Mouse (Mus musculus) splenic B cell, adult 2 months (primary cell): Measurements from ENCODE around the gene Actbl2.

ENCODE experiments used
- DNase-seq: peaks from one replicate; pipeline ENCODE4 v3.0.0-alpha.2; 2011; ENCODE audit warnings: low read depth, low spot score
- H3K27me3 ChIP-seq: 2 replicates; pipeline ENCODE4 v1.6.1; 2012; ENCODE audit warnings: mild to moderate bottlenecking, low read length, moderate library complexity, mixed read lengths; ENCODE audit not compliant: control insufficient read depth, poor library complexity, insufficient read depth, severe bottlenecking
- H3K36me3 ChIP-seq: 2 replicates; pipeline ENCODE4 v1.6.1; 2012; ENCODE audit warnings: mild to moderate bottlenecking, low read length, moderate library complexity, mixed read lengths; ENCODE audit not compliant: control insufficient read depth, poor library complexity, insufficient read depth, severe bottlenecking

The Actbl2 gene

DNA sequence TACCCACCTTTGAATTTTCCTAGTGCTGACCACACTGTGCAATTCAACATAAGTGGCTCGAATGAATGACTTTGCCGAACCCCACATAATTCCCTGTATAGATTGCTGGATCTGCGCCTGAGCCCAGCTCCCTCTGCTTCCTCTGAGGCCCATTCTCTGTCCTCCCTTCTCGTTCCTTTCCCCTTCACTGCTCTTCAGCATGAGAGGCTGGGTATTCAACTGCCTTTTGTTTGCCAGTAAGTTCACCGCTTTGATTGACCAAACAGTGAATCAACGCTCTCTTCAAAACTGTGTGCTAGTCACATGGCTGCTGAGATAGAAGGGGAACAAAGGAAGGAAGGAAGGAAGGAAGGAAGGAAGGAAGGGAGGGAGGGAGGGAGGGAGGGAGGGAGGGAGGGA, 4.3 kb downstream of the Actbl2 start:
- no peak for DNase-seq
- Histone ChIP-seq H3K27me3 (no peaks in the 10 kb centered on the region), H3K36me3 (no peaks in the 10 kb centered on the region)

DNA sequence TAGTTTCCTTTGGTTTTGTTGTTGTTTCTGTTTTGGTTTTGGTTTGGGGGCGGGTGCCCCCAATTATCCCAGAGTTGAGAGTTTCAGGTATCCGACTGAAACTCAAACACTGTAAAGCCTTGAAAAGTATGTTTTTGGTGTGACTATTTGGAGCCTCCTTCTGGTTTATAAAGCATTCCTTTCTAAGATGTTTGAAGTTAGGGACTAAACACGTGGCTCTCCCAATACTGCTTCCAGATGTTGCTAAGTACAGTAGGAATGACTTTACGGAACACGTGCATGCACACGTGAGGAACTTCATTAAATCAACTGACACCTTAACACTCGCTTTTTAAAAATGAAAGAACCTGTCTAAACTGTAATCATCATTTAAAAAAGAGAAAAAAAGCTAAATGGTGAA, 4.9 kb downstream of the Actbl2 start:
- Histone ChIP-seq H3K27me3 (no peaks in the 10 kb centered on the region), H3K36me3 (no peaks in the 10 kb centered on the region)
- DNase-seq: no peak

DNA sequence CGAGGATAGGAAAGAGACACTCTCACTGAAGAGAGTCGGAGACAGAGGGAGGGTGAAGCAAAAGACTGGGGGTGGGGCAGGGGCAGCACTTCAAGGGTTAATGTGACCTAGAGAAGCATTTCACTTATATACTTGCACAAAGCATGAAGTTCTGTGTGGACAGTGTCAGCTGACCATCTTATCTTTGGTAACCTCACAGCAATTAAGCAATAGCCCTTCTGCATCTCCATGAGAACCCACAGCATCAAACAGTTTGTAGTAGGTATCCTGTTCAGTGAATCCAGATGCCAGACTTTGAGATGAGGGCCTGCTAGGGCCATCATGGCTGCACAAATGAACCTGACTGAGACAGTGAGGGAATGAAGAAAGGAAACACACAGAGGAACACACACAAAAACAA, 8.4 kb downstream of the Actbl2 start:
- DNase-seq: no peak
- Histone ChIP-seq H3K27me3 (no peaks in the 10 kb centered on the region), H3K36me3 (no peaks in the 10 kb centered on the region)

DNA sequence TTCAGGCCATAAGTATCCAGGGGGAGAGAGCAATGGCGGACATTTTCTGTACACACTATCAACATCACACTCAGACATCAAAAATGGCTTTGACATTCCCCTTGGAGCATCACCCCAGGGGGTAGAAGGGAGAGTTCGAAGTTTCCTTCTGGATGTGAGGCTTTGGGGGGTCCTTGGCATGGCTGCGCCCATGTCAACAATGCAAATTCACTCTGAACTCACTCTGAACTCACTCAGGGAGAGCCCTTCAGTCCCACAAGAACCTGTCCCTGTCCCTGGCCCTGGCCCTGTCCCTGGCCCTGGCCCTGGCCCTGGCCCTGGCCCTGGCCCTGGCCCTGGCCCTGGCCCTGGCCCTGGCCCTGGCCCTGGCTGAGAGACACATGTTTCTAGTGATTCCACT, 8.9 kb downstream of the Actbl2 start:
- Histone ChIP-seq H3K27me3 (no peaks in the 10 kb centered on the region), H3K36me3 (no peaks in the 10 kb centered on the region)
- no peak for DNase-seq

DNA sequence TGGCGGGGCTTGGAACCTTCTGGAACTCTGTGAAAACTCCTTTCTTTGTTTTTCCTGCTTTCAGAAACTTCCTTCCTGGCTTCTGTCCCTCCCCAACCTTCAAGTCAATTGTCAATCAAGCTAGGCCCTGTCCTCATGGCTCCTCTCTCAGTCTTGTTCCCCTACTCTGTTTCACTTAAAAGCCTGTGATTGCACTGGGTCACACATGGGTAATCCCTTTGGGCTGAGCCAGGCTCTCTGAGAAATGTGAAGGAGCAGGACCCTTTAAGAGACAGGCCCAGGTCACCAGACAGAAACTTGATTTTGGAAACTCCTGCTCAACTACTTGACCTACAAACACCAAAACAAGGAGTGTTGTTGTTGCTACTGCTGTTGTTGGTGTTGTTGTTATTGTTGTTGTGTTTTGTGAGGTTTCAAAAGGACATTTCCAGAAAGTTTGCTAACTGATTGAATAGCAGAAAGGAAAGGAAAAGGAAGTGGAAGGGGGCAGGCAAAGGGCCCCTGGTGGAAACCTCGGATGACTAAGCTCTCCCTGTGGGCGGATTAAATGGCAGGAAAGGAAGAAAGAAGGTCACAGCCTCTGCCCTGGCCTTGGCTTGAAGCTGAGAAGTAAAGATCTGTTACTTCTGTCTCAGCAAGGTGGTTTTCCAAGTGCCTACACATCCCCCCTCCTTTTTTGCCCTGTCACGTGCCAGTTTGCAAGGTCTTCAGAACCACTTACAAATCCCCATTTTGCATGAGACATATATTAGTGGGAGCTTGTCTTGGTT, 10.6 kb downstream of the Actbl2 start:
- H3K36me3 ChIP-seq: no peaks in the 10 kb centered on the region
- no peak for DNase-seq
- no peaks in the 10 kb centered on the region for H3K27me3 ChIP-seq

DNA sequence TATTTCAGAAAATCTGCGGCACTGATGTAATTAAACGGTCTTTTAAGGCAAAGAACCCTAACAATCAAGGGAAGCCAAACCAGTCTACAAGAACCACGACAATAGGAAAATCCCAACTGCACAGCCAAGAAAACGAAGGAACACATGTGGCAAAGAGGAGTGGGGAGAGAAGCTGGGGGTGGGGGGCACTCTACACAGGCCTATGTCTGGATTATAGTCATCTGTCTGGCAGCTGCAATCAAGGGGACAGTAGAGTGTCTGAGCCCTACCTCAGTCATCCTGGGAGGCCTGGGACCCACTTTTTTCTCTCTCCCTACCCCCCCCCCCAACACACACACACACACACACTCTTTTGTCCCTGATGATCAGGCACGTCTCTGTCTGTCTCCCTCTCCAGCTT, 12.0 kb downstream of the Actbl2 start:
- Histone ChIP-seq H3K36me3 (no peaks in the 10 kb centered on the region), H3K27me3 (no peaks in the 10 kb centered on the region)
- DNase-seq: no peak

DNA sequence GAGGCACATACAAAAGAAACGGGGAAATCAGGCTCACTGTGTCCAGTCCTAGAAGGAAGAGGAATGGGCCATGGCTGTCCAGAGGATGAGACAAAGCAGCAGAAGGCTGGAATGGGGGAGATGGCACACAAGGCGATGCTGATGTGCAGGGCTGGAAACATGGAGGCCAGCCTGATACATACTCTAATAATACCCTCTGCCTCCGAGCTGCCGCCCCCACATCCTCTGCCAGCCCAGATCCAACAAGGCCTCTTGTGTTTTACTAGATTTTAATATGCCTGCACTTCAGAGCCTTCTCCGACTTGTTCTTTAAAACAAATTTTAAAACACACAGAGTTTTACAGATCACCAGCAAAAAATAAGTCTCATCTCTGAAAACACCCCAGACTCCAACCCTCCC, 14.2 kb downstream of the Actbl2 start:
- DNase-seq: no peak
- no peaks in the 10 kb centered on the region for H3K36me3 ChIP-seq
- H3K27me3 ChIP-seq: no peaks in the 10 kb centered on the region

DNA sequence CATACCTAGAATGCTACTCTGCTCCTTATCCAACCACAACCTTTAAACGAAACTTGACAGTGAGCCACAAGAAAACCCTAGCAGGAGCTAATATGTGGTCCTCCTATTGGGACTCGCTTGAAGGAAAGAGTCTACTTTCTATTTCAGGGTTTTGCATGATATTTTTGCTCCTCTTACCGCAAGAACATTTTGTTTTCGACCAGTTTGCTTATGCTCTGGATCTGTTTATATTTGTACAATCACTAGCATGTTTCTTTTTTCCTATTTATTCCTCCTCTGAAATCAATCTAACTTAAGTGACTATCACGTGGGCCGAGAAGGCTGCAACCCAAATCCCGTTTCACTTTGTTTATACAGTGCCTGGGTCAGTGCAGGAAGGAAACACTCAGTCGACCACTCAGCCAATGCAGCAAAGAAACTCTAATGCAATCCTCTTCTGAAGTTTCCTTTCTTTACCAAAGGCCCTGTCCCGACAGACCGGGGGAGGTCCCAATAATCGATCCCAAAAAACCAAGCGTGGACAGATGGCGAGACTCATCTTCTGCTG, 15.0 kb downstream of the Actbl2 start:
- Histone ChIP-seq H3K27me3 (no peaks in the 10 kb centered on the region), H3K36me3 (no peaks in the 10 kb centered on the region)
- no peak for DNase-seq

DNA sequence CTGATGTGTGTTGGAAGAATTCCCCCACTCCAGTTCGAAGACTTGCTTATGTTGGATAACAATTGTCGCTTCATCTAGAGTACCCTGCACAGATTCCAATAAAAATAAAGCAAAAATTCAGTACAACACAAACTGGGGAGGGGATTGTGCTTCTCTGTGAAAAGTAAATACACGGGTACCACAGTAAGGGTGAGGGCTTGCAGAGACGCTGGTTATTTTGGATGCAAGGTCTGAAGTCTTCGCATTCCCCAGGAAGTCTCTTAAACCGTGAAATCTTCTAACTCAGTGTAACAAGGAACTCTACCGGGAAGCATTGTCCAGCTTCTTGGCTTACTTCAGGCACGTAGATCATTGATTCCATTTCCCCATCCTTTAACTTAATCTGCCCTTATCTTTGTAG, 17.1 kb downstream of the Actbl2 start:
- Histone ChIP-seq H3K27me3 (no peaks in the 10 kb centered on the region), H3K36me3 (no peaks in the 10 kb centered on the region)
- no peak for DNase-seq

DNA sequence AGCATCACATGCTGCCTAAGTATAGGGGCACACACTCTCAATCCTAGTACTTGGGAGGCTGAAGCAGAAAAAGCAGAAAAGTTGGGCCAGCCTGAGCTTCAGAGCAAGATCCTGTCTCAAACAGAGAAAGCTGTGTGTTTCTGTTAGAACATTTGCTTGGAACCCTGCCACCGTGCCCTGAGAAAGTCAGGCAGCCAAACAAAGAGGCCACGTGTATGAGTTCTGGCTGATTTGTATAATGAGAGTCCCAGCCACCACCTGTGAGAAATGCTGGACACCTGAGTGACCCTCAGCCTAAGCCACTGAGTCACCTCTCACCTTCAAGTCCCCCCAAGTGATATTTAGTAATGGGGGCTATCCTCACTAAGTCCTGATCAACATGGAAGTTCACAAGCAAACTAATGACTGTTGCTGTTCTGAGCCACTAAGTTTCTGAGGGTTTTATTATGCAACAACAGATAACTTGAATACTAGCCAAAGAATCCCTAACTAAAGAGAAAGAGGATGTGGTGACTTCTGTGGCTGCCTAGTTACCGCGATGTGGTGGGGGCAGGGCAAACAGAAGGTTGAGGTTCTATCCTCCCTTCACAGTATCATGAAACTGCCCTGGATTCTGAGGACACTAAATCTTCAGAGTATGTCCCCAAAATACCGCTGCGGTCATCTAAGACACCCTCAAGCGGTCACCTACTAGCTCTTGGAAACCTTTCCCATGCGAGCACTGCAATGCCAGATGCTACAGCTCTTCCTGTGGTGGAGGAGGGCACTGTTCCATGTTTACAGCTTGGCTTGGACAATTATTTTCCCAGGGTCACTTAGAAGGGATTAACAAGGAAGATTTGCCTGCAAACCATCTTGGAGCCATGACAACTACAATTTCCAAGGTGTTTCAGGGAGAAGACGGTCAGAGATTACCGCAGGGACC, 31.9 kb downstream of the Actbl2 start:
- no peaks in the 10 kb centered on the region for H3K36me3 ChIP-seq
- no peaks in the 10 kb centered on the region for H3K27me3 ChIP-seq
- peak; percentile 45 for DNase-seq

DNA sequence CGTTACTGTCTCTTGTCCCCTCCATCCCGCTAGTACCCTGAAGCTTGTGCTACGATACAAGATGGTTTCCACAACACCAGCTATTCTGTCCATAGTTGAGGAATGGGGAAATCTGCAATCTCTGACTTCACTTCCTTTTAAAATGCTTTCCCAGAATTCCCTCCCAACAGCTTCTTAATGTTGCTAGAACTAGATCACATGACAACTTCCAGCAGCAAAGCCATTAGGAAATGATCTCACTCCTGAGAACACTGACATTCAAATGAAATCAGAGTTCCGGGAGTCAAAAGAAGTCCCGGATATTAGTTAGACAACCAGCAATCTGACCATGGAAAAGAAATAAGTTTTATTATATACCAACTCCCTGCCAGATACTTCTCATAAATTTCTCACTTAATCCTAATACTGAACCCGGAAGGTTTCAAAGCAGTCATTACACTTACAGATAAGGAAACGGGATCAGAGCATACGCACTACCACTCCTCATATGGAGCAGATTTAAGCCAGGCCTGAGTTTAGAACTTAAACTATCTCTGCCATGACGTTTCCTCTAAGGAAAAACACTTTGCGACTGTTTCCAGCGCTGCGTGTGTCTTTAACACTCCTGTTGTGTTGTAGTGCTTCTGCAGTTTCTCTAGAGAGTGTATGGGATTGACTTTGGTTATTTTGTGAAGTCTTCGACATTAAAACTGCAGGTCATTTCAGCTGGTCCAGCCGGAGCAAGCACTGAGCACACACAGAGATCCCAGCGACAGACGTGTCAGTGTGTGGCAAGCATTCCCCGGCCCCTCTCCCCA, 36.5 kb downstream of the Actbl2 start:
- no peak for DNase-seq
- Histone ChIP-seq H3K27me3 (no peaks in the 10 kb centered on the region), H3K36me3 (no peaks in the 10 kb centered on the region)

DNA sequence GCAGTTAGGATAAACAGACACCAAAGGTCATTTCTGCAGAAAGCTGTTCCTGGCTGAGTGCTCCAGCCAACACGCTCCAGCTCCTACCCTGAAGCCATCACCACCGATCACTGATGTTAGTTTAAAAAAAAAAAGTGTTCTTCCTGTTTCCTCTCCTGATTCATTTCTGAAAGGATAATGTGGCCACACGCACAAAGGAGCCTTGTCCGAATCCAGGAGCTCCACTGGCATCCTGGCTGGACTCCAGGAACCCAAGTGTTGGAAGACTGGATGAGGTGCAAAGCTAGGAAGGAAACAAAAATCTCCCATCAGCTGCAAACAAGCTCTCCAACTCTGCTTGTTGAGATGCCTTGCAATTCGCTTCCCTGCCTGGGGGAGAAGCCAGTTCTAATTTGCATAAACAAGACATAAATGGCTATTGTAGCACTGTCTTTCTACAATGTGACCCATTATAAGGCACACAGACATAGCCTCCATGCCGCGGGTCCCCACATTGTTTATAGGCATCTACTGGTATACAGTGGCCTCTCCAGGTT, 37.2 kb downstream of the Actbl2 start:
- DNase-seq: no peak
- no peaks in the 10 kb centered on the region for H3K27me3 ChIP-seq
- no peaks in the 10 kb centered on the region for H3K36me3 ChIP-seq

DNA sequence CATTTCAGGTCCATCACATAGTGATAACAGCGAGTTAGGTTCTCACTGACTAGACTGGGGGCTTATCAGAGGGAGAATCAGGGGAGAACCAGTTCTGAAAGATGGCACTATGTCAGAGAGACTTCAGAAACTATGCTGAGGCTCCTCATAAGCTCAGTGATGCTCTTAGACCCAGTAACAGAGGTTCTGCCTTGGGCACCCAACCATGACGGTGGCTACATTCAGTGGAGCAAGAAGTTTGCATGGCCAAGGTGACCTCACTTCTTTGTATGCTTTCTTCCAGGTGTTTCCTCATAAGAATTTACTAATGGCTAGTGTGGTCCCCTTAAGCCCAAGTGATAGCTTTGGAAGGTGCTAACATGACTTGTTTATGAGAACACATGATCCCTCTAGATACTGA, 38.7 kb downstream of the Actbl2 start:
- peak; percentile 8 for DNase-seq
- Histone ChIP-seq H3K36me3 (no peaks in the 10 kb centered on the region), H3K27me3 (no peaks in the 10 kb centered on the region)

DNA sequence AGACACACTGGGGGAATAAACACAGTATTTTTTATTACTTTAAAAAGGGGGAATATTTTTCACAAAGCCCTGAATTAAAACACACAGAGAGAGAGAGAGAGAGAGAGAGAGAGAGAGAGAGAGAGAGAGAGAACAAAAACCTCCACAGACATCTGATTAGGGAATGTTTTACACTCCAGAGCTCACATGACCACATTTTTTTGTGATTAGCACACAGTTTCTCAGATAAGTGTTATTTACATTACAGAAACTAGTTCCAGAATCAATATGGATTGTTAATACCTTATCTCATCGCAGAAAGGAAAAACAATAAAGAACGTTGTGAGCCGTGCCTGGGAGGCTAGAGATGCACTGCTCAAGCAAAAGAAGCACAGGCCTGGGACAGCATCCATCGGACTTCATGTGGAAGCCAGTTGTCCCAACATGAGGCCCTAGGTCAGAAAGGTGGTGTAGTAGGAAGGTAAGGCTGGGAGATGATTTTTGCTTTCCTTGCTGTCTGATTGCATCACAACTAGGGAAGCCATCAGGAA, 40.2 kb downstream of the Actbl2 start:
- no peak for DNase-seq
- no peaks in the 10 kb centered on the region for H3K36me3 ChIP-seq

More for the DNA sequence above, 40.2 kb downstream of the Actbl2 start:
- no peaks in the 10 kb centered on the region for H3K27me3 ChIP-seq
